Mouse (Mus musculus): Measurements from ENCODE around the gene Gm49361.

GRCm38 (mm10) chr14:57709171-57709570, 36.7 kb downstream of the Gm49361 start:
- TF ChIP-seq POLR2A (IDR thresholded peaks at IDR 0.05; ENCODE audit: control insufficient read depth, low read depth, low read length) = no peak
- no peak for TF ChIP-seq CTCF (IDR thresholded peaks at IDR 0.05; ENCODE audit: control insufficient read depth, insufficient read depth, insufficient replicate concordance, low read depth, low read length)
